Mouse (Mus musculus): ENCODE measurements around the gene Patz1.

GRCm38 (mm10) chr11:3285940-3286339 lies 2.7 kb upstream of the Patz1 start:
- TF ChIP-seq CTCF (IDR thresholded peaks at IDR 0.05; ENCODE audit: control insufficient read depth, insufficient read depth, insufficient read length): no peak
- TF ChIP-seq MAX (IDR thresholded peaks at IDR 0.05): no peak
- no peak for TF ChIP-seq FOSL1 (IDR thresholded peaks at IDR 0.05; ENCODE audit: insufficient read depth, low read length, poor library complexity, severe bottlenecking)
- no peak for TF ChIP-seq USF1 (IDR thresholded peaks at IDR 0.05; ENCODE audit: low read depth)
- no peak for TF ChIP-seq MYOG (IDR thresholded peaks at IDR 0.05; ENCODE audit: control insufficient read depth, extremely low read depth, insufficient read length)

Data from C2C12 (cell line).